Mouse (Mus musculus) spleen, postnatal 10 days (tissue): Measurements from ENCODE around the gene 2410004P03Rik.
A peak's percentile ranks its signal among the peaks of the same experiment; 100 is the strongest.
"Not testable (repeated sequence)": the region's sequence is repeated elsewhere in the genome, so short reads cannot be mapped to it uniquely, and the experiment has no call there.

Experiments used
- DNase-seq, 2 experiments: peaks; one replicate each; pipeline ENCODE4 v3.0.0; 2021 to 2022; ENCODE audit warnings: low spot score in 2 of 2

The 2410004P03Rik gene

GRCm38 (mm10) chr12:17021125-17021524 lies 9.6 kb upstream of the 2410004P03Rik start:
- not testable (repeated sequence) for DNase-seq

DNA sequence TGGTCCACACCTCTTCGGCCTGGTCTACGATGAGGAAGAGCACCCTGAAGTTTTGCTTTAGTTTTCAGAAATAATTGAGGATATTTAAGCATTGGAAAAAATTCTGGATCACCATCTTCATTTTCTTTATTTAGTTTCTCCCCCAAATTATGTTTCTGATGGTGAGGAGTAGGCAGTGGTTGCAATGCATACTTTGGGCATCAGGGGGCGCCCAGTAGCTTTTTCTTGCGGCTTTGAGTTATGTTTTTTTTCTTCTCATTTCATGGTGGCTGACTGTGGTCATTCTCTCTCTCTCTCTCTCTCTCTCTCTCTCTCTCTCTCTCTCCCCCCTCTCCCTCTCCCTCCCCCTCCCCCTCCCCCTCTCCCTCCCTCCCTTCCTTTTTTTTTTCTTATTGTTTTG lies 6.9 kb upstream of the 2410004P03Rik start:
- peak; percentile 52 to 83 for DNase-seq

- DNase-seq: no peak
Measured at GRCm38 (mm10) chr12:17015711-17016110, 4.2 kb upstream of the 2410004P03Rik start.

GRCm38 (mm10) chr12:17012067-17012899 lies 756 bp upstream of the 2410004P03Rik start:
- no peak for DNase-seq

DNA sequence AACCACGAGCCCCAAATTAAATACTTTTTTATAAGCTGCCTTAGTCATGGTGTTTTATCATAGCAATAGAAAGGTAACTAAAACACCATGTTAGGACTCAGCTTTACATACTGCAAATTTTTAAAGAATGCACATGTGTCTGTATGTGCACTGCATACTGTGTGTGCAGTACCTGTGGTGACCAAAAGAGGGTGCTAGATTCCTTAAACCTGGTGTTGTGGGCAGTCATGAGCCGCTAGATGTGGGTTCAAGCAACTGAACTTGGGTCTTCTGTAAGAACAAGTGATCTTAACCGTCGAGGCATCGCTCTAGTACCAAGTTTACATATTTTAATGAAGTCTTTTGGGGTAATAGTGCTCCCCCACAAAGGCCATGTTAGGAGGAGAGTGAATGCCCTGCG lies 2.1 kb downstream of the 2410004P03Rik start:
- no peak for DNase-seq

GRCm38 (mm10) chr12:17001211-17001610 lies 10.3 kb downstream of the 2410004P03Rik start:
- peak in 1 of 2 experiments; percentile 18 for DNase-seq

DNA sequence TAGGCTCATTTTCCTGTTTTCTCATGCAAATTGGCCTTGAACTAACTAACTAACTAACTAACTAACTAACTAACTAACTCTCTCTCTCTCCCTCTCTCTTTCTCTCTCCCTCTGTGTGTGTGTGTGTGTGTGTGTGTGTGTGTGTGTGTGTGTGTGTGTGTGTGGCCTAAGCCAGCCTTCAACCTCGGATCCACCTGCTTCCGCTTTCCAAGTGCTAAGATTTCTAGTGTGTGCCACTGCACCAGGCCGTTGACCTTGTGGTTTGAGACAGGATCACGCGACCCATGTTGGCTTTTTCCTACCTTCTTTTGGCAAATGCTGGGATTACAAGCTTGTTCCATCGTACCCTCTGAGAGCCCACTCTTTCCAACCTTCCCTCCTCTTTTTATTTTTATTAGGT lies 10.9 kb downstream of the 2410004P03Rik start:
- DNase-seq: peak in 1 of 2 experiments; percentile 41

DNA sequence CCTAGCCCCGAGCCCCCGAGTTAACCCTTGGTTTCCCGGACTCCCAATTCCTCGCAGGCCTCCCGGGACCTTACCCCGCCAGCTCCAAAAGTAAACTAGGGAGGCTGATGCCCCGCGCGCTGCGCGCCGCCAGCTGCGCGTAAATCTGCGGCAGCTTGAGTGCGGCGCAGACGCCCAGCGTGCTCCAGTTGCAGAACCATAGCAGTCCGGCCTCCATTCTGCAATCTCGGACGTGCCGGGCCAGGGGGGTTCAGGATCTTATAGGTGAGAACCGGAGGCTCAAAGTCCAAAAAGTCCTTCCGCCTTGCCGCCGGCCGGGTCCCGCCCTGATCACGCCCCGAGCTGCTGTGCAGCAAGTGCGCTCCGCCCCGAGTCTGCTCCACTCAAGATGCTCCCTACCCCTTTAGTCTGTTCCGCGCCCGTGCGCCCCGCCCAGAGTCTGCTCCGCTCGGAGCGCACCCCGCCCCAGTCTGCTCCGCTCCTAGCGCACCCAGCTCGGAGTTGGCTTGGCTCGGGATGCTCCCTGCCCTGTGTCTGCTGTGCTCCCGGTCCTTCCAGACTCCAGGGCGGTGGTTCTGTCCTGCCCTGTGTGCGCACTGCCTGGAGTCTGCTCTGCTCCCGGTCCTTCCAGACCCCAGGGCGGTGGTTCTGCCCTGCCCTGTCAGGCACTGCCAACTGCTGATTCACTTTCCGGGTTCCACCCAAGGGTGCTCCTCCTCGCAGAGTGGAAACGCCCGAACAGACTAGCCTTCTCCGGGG lies 11.6 kb downstream of the 2410004P03Rik start, which contains the start of gene Pqlc3:
Gene Pqlc3 (minus strand): TSS at position 670 of the 759 bp plus-strand sequence.
- DNase-seq: peak; percentile 86 to 95

DNA sequence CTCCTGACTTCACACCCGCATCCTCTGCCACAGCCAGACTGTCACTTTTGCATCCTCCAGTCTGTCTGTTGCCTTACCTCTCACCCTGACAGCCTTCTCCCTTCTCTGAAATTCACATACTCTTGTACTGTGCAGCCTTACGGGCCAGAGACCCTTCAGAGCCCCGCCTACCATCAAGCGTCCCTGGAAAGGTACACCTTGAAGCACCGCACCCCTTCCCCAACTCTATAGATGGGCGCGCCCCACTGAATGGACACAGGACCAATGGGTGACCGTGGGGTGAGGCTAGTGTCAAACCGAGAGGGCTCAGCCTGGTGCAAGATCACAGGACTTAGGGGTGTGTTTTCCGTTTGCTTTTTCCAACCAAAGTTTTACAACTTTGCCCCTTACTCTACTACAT lies 12.4 kb downstream of the 2410004P03Rik start:
- peak in 1 of 2 experiments; percentile 39 for DNase-seq

GRCm38 (mm10) chr12:16996886-16997462 lies 14.6 kb downstream of the 2410004P03Rik start:
- DNase-seq: peak in 1 of 2 experiments; percentile 44

GRCm38 (mm10) chr12:16996281-16996680 lies 15.2 kb downstream of the 2410004P03Rik start:
- no peak for DNase-seq

DNA sequence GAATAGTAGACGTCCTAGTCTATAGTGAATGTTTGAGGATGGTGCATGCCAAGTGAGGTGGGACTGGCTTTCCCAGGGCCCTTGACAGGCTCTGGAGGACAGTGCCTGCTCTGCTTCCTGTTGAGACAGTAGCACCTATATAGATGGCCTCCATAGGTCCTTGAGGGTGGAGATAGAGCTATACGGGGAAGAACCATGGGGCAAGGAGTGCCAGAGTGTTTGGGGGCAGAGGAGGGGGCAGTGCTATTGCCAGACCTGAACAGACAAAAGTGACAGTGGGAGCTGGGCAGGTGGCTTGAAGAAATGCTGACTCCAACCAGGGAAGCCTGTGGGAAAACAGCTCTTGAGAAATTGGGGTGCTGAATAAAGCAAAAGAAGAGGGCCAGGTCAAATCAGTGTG lies 17.2 kb downstream of the 2410004P03Rik start:
- no peak for DNase-seq

DNA sequence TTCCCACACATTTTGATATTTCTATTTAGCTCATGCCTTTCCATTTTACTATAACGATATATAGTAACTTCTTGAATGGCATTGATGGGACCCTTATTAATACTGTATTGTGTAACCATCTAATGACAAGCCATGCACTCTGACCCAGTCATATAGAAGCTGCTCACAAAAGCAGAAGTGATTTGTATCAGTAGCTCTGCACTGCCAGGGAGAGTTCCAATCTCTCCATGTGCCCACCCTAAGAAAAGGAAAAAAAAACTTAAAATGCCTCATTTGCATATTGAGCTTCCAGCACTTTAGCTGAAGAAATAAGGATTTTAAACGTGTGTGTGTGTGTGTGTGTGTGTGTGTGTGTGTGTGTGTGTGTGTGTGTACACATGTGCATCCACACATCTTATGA lies 19.2 kb downstream of the 2410004P03Rik start:
- no peak for DNase-seq

DNA sequence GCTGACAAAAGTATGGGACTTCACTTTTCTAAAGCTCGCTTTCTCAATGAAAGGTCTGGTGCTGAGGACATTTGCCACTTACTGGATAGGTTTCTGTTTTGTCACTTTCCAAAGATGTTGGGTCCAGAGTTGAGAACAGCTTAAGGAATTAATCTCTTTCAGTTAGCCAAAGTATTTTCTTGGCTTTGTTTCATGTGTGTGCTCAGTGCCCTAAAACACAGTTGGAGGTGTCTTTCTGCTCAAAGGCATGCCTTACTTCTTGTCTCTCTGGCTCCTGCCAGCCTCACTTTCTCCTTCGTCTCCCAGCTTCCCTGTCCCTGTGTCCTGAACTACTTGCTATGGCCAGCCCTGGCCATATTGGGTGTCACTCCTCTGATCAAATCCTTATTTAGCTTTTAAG lies 20.2 kb downstream of the 2410004P03Rik start:
- no peak for DNase-seq

DNA sequence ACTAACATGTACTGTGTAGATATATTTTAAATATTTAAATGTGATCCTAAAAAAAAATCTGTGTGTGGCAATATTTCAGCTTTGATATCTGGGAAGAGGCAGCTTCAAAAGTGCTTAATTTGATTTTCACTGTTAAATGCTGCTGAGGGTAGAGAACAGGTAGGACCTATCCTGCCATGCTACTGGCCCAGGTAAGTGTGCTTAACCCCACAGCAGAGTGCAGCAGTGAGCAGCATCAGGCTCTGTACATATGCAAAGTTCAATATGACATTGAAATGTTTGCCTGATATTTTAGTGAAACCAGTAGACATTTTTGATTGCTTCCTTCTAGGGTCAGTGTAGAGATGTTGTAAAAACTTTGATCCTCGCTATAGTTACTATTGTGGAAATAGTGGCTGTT lies 25.7 kb downstream of the 2410004P03Rik start:
- no peak for DNase-seq

GRCm38 (mm10) chr12:16977120-16977519 lies 34.4 kb downstream of the 2410004P03Rik start:
- no peak for DNase-seq

- DNase-seq: no peak
Measured at GRCm38 (mm10) chr12:16966811-16967210, 44.7 kb downstream of the 2410004P03Rik start.

DNA sequence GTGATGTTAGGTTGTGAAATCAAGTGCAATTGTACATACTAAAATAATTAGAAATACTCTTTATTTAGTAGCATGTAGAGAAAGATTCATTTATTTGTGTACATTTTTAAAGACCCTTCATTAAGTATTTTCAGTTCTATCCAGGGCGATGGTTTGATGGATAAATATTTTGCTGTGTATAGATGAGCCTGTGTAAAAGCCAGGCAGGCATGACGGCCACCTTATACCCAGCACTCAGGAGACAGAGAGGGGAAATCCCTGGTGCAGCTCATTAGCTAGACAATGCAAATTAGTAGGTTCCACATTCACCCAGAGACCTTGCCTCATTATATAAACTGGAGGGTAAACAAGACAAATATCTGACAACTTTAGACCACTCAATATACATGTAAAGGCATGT lies 48.2 kb downstream of the 2410004P03Rik start:
- DNase-seq: peak in 1 of 2 experiments; percentile 17

- DNase-seq: peak in 1 of 2 experiments; percentile 42
Measured at GRCm38 (mm10) chr12:16958851-16959250, 52.7 kb downstream of the 2410004P03Rik start.
